Mouse (Mus musculus): Measurements from ENCODE around the gene Vmp1. TPM values are rescaled to one million over a fixed set of nuclear protein-coding genes. Genes with fewer than 3 reads are reported as not detected.
A peak's percentile ranks its signal among the peaks of the same experiment; 100 is the strongest.

The Vmp1 gene
- polyA plus RNA-seq, 1 experiment from 2014 or later: 220 TPM

- H3K27ac ChIP-seq (ENCODE audit: low read length): no peak overlapping the region
- H3K27me3 ChIP-seq (replicated peaks; ENCODE audit: control insufficient read depth, insufficient read depth, low read length): no peaks in the 10 kb centered on the region
- no peak for ATAC-seq
- H3K9ac ChIP-seq (ENCODE audit: low read depth, low read length): no peak overlapping the region
- H3K9me3 ChIP-seq (ENCODE audit: control insufficient read depth, low read length): no peaks in the 10 kb centered on the region
- peaks cover 4% of the 10 kb centered on the region; the same call in 1 of the 2 replicates for H3K36me3 ChIP-seq (ENCODE audit: control insufficient read depth, insufficient read depth, low read length)
- no peaks in the 10 kb centered on the region for H3K4me1 ChIP-seq (ENCODE audit: control insufficient read depth, insufficient read depth, low read length)
- WGBS: 70% methylated on average over 2 of the region's 2 CpGs
- no peak overlapping the region for H3K4me2 ChIP-seq (ENCODE audit: low read depth, low read length)
- no peak overlapping the region for H3K4me3 ChIP-seq (ENCODE audit: low read length)
These were observed 55.2 kb downstream of the Vmp1 start for GRCm38 (mm10) chr11:86628448-86628847.

- Histone ChIP-seq H3K4me2 (ENCODE audit: low read depth, low read length) (no peak overlapping the region), H3K9me3 (ENCODE audit: control insufficient read depth, low read length) (no peaks in the 10 kb centered on the region), H3K4me1 (ENCODE audit: control insufficient read depth, insufficient read depth, low read length) (no peaks in the 10 kb centered on the region), H3K9ac (ENCODE audit: low read depth, low read length) (no peak overlapping the region), H3K27me3 (replicated peaks; ENCODE audit: control insufficient read depth, insufficient read depth, low read length) (no peaks in the 10 kb centered on the region), H3K27ac (ENCODE audit: low read length) (0 out of 2 replicates have a peak overlapping the region, but pooled peaks have one; percentile 23), H3K4me3 (ENCODE audit: low read length) (no peak overlapping the region), H3K36me3 (ENCODE audit: control insufficient read depth, insufficient read depth, low read length) (peaks cover 4% of the 10 kb centered on the region; the same call in 1 of the 2 replicates)
- ATAC-seq: no peak
These were observed 56.0 kb downstream of the Vmp1 start for GRCm38 (mm10) chr11:86627649-86628048.

DNA sequence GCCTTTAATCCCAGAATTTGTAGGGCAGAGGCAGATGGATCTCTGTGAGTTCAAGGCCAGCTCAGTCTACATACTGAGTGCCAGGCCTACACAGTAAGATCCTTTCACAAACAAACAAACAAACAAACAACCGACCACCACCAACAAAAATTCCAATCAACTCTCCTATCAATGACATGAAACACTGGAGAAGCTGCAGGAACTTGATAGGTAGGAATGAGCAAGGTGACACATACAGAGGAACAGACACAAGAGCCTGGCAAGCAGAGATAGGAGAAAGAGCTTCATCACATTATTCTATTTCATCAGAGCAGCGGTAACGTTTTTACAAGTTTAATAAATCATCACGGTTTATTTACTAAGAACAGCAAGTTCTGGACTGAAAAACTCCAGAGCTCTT is 56.9 kb downstream of the Vmp1 start:
- Histone ChIP-seq H3K9me3 (ENCODE audit: control insufficient read depth, low read length) (no peaks in the 10 kb centered on the region), H3K27ac (ENCODE audit: low read length) (no peak overlapping the region), H3K4me3 (ENCODE audit: low read length) (no peak overlapping the region), H3K27me3 (replicated peaks; ENCODE audit: control insufficient read depth, insufficient read depth, low read length) (no peaks in the 10 kb centered on the region), H3K4me1 (ENCODE audit: control insufficient read depth, insufficient read depth, low read length) (no peaks in the 10 kb centered on the region), H3K4me2 (ENCODE audit: low read depth, low read length) (no peak overlapping the region), H3K9ac (ENCODE audit: low read depth, low read length) (no peak overlapping the region), H3K36me3 (ENCODE audit: control insufficient read depth, insufficient read depth, low read length) (peaks cover 4% of the 10 kb centered on the region; the same call in 1 of the 2 replicates)
- WGBS: 70% methylated on average over 4 of the region's 4 CpGs
- ATAC-seq: no peak

GRCm38 (mm10) chr11:86624237-86624941 is 59.2 kb downstream of the Vmp1 start:
- Histone ChIP-seq H3K36me3 (ENCODE audit: control insufficient read depth, insufficient read depth, low read length) (no peaks in the 10 kb centered on the region), H3K9me3 (ENCODE audit: control insufficient read depth, low read length) (no peaks in the 10 kb centered on the region), H3K4me3 (ENCODE audit: low read length) (no peak overlapping the region), H3K4me2 (ENCODE audit: low read depth, low read length) (no peak overlapping the region), H3K4me1 (ENCODE audit: control insufficient read depth, insufficient read depth, low read length) (no peaks in the 10 kb centered on the region), H3K9ac (ENCODE audit: low read depth, low read length) (no peak overlapping the region), H3K27me3 (replicated peaks; ENCODE audit: control insufficient read depth, insufficient read depth, low read length) (no peaks in the 10 kb centered on the region), H3K27ac (ENCODE audit: low read length) (peak overlapping the region; percentile 45; the same call in 1 of the 2 replicates)
- 67% methylated on average over 5 of the region's 5 CpGs for WGBS
- no peak for ATAC-seq

- H3K9me3 ChIP-seq (ENCODE audit: control insufficient read depth, low read length): no peaks in the 10 kb centered on the region
- H3K4me1 ChIP-seq (ENCODE audit: control insufficient read depth, insufficient read depth, low read length): no peaks in the 10 kb centered on the region
- WGBS: 85% methylated on average over 1 of the region's 1 CpGs
- no peaks in the 10 kb centered on the region for H3K27me3 ChIP-seq (replicated peaks; ENCODE audit: control insufficient read depth, insufficient read depth, low read length)
- no peak for ATAC-seq
- H3K4me3 ChIP-seq (ENCODE audit: low read length): no peak overlapping the region
- peak overlapping the region; percentile 45 for H3K27ac ChIP-seq (ENCODE audit: low read length)
- H3K4me2 ChIP-seq (ENCODE audit: low read depth, low read length): no peak overlapping the region
- H3K9ac ChIP-seq (ENCODE audit: low read depth, low read length): no peak overlapping the region
- no peaks in the 10 kb centered on the region for H3K36me3 ChIP-seq (ENCODE audit: control insufficient read depth, insufficient read depth, low read length)
These were observed 60.1 kb downstream of the Vmp1 start for GRCm38 (mm10) chr11:86623402-86624010.

DNA sequence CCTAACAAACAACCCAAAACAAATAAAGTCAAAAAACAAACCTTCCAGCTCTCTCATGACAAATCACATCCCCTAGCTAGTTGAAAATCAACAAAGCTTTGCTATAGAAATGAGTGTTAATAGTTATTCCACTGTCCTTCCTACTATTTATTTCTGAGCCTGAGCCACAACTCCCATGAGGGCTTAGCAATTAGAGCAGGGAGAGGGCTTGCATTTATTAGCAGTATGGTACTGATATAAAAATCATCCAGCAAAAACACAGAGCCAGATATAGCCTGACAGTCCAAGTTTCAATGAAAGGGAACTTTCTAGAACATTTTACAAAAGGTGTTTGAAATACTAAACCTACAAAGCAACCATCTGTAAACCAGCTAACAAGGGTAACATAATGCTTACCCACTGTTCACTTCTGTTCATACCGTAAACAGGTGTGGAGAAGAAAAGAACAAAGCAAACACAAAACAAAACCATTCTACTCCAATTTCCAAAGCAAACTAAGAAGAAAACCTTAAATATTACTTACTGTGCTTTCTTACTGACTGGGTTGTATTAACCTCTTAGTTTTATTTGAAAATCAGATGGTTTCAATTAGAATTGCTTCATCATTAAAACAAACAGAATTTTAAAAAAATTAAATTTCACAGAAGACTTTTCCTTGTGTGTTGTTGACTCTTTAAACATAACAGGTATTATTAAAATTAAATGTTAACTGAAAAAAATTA is 61.3 kb downstream of the Vmp1 start:
- no peaks in the 10 kb centered on the region for H3K27me3 ChIP-seq (replicated peaks; ENCODE audit: control insufficient read depth, insufficient read depth, low read length)
- WGBS: 100% methylated on average over 1 of the region's 1 CpGs
- no peaks in the 10 kb centered on the region for H3K36me3 ChIP-seq (ENCODE audit: control insufficient read depth, insufficient read depth, low read length)
- H3K9me3 ChIP-seq (ENCODE audit: control insufficient read depth, low read length): no peaks in the 10 kb centered on the region
- H3K4me1 ChIP-seq (ENCODE audit: control insufficient read depth, insufficient read depth, low read length): no peaks in the 10 kb centered on the region
- H3K27ac ChIP-seq (ENCODE audit: low read length): no peak overlapping the region
- no peak overlapping the region for H3K4me2 ChIP-seq (ENCODE audit: low read depth, low read length)
- no peak for ATAC-seq
- no peak overlapping the region for H3K9ac ChIP-seq (ENCODE audit: low read depth, low read length)
- H3K4me3 ChIP-seq (ENCODE audit: low read length): no peak overlapping the region

DNA sequence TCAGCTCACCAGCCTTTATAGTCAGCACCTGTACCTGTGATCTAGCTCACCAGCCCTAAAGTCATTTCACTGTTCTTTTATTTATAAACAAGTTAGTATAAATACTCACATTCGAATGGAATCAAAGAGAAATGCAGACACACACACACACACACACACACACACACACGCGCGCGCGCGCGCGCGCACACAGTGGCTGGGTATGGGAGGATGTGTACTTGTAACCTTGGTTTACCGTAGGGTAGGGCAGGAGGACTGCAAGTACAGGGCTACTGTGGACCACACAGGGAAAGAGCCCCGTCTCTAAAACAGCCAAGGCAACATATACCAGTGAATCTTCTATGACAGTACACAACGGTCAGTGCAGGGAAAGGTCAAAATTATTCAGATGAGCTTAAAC is 62.5 kb downstream of the Vmp1 start:
- ATAC-seq: no peak
- WGBS: 89% methylated on average over 13 of the region's 13 CpGs
- H3K4me3 ChIP-seq (ENCODE audit: low read length): no peak overlapping the region
- H3K9me3 ChIP-seq (ENCODE audit: control insufficient read depth, low read length): no peaks in the 10 kb centered on the region
- H3K4me1 ChIP-seq (ENCODE audit: control insufficient read depth, insufficient read depth, low read length): no peaks in the 10 kb centered on the region
- H3K27ac ChIP-seq (ENCODE audit: low read length): no peak overlapping the region
- no peaks in the 10 kb centered on the region for H3K36me3 ChIP-seq (ENCODE audit: control insufficient read depth, insufficient read depth, low read length)
- no peak overlapping the region for H3K9ac ChIP-seq (ENCODE audit: low read depth, low read length)
- no peak overlapping the region for H3K4me2 ChIP-seq (ENCODE audit: low read depth, low read length)
- no peaks in the 10 kb centered on the region for H3K27me3 ChIP-seq (replicated peaks; ENCODE audit: control insufficient read depth, insufficient read depth, low read length)

- Histone ChIP-seq H3K9me3 (ENCODE audit: control insufficient read depth, low read length) (no peaks in the 10 kb centered on the region), H3K9ac (ENCODE audit: low read depth, low read length) (no peak overlapping the region), H3K4me1 (ENCODE audit: control insufficient read depth, insufficient read depth, low read length) (no peaks in the 10 kb centered on the region), H3K36me3 (ENCODE audit: control insufficient read depth, insufficient read depth, low read length) (no peaks in the 10 kb centered on the region), H3K27ac (ENCODE audit: low read length) (peak overlapping the region; percentile 33; the same call in 1 of the 2 replicates), H3K4me3 (ENCODE audit: low read length) (no peak overlapping the region), H3K4me2 (ENCODE audit: low read depth, low read length) (no peak overlapping the region), H3K27me3 (replicated peaks; ENCODE audit: control insufficient read depth, insufficient read depth, low read length) (no peaks in the 10 kb centered on the region)
- ATAC-seq: no peak
- WGBS: 87% methylated on average over 2 of the region's 2 CpGs
These were observed 64.9 kb downstream of the Vmp1 start for GRCm38 (mm10) chr11:86618548-86619335.

- Histone ChIP-seq H3K27ac (ENCODE audit: low read length) (peak overlapping the region; percentile 51; the same call in 1 of the 2 replicates), H3K27me3 (replicated peaks; ENCODE audit: control insufficient read depth, insufficient read depth, low read length) (no peaks in the 10 kb centered on the region), H3K4me2 (ENCODE audit: low read depth, low read length) (no peak overlapping the region)
These were observed 69.0 kb downstream of the Vmp1 start for GRCm38 (mm10) chr11:86614607-86615006.

More at GRCm38 (mm10) chr11:86614607-86615006, 69.0 kb downstream of the Vmp1 start:
- Histone ChIP-seq H3K9me3 (ENCODE audit: control insufficient read depth, low read length) (no peaks in the 10 kb centered on the region), H3K36me3 (ENCODE audit: control insufficient read depth, insufficient read depth, low read length) (no peaks in the 10 kb centered on the region), H3K4me1 (ENCODE audit: control insufficient read depth, insufficient read depth, low read length) (no peaks in the 10 kb centered on the region), H3K4me3 (ENCODE audit: low read length) (no peak overlapping the region), H3K9ac (ENCODE audit: low read depth, low read length) (no peak overlapping the region)
- ATAC-seq: no peak
- 68% methylated on average over 5 of the region's 5 CpGs for WGBS

Measured in intestine, embryonic 16.5 days (tissue).